Mouse (Mus musculus): ENCODE measurements around the gene Pax2. TPM values are rescaled to one million over a fixed set of nuclear protein-coding genes. Genes with fewer than 3 reads are reported as not detected.
A peak's percentile ranks its signal among the peaks of the same experiment; 100 is the strongest.
"Not testable (repeated sequence)": the region's sequence is repeated elsewhere in the genome, so short reads cannot be mapped to it uniquely, and the experiment has no call there.

Gene Pax2
- total RNA-seq, 2 experiments from 2014 or later: not detected

DNA sequence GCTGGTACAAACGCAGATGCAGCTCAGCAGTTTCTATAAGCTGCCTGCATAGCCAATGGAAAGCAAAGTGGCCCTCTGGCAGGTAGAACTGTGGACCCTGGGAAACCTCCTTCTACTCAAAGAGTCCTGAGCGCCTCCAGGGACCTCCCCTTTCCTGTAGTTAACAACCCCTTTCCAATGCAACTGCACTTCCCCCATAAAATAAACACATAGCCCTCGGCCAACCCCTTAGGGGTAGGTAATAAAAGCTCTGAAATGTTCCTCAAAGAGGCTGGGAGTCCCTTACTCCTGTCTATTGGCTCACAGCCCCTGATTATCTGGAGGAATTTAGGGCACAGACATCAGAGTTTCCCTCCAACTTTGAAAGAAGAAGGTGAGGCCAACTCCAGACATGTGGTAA, 67.8 kb downstream of the Pax2 start:
- DNase-seq (ENCODE audit: low spot score): no peak
- intact Hi-C loops (cut with DNase I): no loop called here

DNA sequence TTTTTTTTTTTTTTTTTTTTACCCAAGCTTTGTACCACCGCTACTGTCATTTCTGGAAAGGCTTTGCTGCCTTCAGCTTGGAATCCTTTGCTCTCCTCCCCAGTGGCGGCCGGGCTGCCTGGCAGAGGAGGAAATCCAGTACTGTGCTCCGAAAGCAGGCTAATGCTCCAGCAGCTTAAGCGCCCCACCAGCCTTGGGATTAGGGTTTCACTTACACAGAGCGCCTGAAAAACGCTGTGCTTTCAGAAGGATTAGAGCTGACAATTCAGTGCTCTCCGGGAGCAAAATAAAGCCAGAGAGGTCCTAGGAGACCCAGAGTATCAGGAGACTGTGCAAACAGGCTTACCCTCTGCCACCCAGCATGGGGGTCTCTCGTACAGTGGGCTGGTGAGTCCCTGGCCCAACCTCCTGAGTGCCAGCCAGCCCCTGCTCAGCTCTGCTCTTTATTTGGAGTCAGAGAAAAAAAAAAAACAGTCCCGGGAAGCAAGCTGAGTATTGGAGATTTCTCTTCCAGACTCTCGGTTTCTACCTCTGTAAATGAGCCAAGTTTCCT, 69.4 kb downstream of the Pax2 start:
- no peak for DNase-seq (ENCODE audit: low spot score)
- intact Hi-C loops (cut with DNase I): no loop called here

DNA sequence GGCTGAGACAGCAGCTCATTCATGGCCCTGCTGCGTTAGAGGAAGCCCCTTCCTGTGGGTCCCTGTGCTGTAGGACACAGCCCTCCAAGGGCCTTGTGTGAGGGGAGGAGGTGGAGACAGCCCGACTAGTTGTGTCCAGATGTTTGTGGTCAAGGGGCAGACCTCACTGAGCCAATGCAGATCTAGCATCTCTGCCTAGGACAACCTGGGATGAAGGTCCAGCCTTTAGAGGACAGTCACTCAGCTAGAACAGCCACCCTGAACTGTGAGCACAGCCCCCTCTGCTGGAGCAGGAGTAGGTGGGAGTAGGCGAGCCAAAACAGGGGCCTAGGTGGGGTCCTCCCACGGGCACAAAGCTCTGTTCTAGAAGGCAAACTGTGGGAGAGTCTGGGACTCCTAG, 70.0 kb downstream of the Pax2 start:
- intact Hi-C loops (cut with DNase I): no loop called here
- DNase-seq (ENCODE audit: low spot score): no peak

- no peak for DNase-seq (ENCODE audit: low spot score)
- intact Hi-C loops (cut with DNase I): no loop called here
These were observed 77.5 kb downstream of the Pax2 start for GRCm38 (mm10) chr19:44833391-44833790.

- no peak for DNase-seq (ENCODE audit: low spot score)
- intact Hi-C loops (cut with DNase I): no loop called here
These were observed 78.6 kb downstream of the Pax2 start for GRCm38 (mm10) chr19:44834218-44835041.

- intact Hi-C loops (cut with DNase I): no loop called here
- DNase-seq (ENCODE audit: low spot score): no peak
These were observed 79.4 kb downstream of the Pax2 start for GRCm38 (mm10) chr19:44835042-44835930.

DNA sequence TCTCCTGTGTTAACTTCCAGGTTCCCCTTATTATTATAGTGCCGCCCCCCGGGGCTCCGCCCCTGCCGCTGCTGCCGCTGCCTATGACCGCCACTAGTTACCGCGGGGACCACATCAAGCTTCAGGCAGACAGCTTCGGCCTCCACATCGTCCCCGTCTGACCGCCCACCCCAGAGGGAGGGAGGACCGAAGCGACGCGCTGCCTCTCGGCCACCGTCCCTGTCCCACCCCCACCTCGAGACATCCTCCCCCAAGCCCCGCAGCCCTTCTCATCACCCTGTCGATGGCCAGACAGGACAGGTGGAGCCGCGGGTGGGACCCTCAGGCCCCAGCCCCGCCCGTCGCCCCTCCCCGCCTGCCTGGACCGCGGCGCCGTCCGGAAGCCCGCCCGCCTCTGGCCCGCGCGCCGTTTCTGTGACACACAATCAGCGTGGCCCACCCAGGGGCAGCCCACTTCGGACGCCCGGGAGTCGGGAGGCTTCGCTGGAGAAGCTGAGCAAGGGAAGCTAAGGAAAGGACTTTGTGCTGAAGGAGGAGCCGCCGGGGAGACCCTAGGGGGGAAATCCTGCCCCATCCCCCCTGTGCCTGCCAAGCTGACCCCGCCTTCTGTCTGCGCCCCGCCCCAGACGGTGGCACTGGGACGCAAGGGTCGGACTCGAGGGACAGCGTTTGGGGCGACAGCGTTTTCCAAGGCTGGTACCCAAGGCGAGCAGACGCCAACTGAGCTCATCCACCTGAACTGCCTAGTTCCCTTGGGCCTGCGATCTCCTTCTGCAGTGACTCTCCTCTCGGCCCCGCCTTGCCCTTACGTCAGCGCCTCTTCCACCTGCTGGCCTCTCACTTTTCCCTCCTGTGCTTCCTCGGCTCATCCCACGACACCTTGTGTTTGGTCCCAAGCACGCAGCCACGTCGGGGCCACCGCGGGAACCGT, 80.4 kb downstream of the Pax2 start:
- DNase-seq (ENCODE audit: low spot score): no peak
- intact Hi-C loops (cut with DNase I): no loop called here

DNA sequence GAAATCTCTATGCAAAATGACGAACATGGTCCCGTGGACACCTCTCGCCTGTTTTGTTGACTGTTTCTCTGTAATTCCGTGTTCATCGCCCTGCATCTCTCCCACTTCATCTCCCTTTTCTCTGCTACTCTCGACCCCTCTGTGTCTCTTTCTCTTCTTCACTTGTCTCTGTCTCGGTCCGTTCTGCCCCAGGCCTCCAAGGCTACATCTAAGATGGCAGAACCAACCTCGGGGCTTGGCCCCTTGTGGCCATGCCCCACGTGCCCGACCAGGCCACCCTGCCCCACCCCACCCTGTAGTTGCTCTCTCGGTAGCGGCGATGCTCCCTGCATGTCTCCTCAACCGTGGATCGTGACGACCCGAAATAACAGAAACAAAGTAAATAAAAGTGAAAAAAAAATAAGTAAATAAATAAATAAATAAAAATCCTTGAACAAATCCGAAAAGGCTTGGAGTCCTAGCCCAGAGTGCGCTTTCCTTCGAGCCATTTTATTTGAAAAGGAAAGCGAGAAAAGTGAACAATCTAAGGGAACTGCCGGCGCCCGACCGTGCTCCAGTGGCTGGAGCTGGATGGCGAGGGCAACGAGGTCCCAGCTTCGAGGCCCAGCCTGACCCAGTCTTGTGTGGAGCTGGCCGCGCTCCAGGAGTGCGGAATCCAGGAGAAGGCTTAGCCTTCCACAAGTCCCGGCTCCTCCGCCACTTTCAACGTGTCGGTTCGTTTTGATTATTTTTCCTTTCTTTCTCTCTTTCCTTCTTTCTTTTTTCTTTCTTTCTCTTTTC, 81.8 kb downstream of the Pax2 start:
- intact Hi-C loops (cut with DNase I): no loop called here
- no peak for DNase-seq (ENCODE audit: low spot score)

DNA sequence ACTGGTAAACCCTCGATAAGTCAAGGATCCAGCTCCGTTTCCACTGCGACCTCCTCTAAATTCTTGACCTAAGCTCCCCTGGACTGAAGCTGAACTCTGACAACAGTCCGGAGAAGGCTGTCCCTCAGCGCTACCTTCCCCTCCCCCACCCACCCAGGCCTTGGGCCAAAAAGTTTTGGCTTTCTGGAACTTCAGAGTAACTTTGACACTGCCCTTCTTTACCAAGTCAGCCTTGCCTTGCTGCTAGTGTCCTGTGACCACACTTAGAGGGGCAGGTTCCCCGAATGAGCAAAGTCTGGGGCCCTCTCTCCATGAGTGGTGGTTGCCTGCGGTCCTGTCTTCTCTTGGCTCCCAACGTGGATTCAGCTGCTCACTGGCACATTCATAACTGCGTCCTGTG, 82.5 kb downstream of the Pax2 start:
- DNase-seq (ENCODE audit: low spot score): no peak
- intact Hi-C loops (cut with DNase I): no loop called here

DNA sequence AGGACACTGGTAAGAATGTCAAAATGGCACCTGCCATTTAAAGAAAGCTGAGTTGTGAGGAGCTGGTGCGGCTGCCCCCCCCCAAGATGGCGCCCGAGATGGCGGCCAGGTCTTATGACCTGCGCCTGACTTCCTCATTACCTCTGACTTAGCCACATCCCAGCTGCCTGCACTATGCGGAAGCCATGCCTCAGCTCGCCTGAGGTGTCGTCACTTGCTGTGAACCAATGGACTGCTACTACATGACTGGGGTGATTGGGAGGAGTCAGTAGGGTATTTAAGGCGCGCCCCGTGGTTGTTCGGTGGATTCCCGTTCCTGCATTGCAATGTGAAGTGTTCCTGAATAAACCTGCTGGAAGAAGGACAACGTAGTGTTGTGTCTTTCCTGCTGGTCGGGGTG, 86.8 kb downstream of the Pax2 start:
- intact Hi-C loops (cut with DNase I); DNase-seq (ENCODE audit: low spot score): not testable (repeated sequence)

DNA sequence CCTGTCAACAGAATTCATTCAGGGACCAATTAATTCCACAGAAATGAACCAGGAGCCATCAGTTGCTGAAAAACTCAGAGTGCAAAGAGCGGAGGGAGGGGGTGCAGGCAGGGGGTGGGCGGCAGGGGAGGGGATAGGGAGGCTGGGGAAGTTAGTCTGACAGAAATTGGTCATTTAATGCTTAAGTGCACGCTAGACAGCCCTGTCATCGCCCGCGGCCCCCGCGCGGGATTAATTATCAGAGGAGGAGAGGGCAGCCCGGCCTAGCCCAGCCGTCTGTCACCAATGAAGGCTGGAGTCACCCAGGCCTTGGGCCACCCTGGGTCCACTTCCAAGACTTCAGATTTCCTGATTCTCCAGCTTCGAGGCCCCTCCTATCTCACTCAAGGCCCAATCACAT, 93.6 kb downstream of the Pax2 start:
- DNase-seq (ENCODE audit: low spot score): no peak
- intact Hi-C loops (cut with DNase I): no loop called here

GRCm38 (mm10) chr19:44858671-44859070, 102.8 kb downstream of the Pax2 start:
- intact Hi-C loops (cut with DNase I): no loop called here
- DNase-seq (ENCODE audit: low spot score): no peak

DNA sequence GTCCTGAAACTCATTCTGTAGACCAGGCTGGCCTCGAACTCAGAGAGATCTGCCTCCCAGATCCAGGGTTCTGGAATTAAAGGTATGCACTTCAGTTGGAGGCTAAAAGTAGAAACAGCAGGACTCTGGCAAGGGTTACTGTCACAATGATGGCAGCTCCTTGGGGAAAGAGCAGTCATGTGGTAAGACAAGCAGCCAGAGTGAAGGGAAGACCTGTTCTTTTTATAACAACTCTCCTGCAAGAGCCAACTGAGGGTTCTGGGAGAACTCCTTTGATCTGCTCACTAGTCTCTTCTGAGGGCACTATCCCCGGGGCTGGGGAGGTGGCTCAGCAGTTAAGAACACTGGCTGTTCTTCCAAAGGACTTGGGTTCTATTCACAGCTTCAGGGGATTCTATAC, 112.9 kb downstream of the Pax2 start:
- intact Hi-C loops (cut with DNase I): no loop called here
- DNase-seq (ENCODE audit: low spot score): no peak

- intact Hi-C loops (cut with DNase I): no loop called here
These were observed 118.5 kb downstream of the Pax2 start for GRCm38 (mm10) chr19:44874186-44874898.

DNA sequence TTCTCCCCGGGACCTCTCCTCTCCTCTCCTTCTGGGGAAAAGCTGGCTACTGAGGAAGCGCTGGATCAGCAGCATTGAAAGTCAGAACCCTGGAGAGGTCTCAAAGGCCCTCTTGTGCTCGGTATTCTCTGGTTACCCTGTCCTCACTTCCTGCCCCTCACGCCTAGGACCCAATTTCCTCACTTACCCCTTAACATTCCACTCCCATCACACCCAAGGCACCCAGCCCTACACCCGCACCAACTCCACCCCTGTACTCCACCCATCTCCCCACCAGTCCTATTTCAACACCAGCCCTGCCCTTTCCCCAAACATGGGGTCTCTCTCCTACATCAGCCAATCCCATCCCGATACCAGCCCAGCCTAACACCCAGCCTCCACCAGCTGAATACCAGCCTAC, 119.1 kb downstream of the Pax2 start:
- no peak for DNase-seq (ENCODE audit: low spot score)
- intact Hi-C loops (cut with DNase I): no loop called here

More at GRCm38 (mm10) chr19:44874186-44874898, 118.5 kb downstream of the Pax2 start:
- DNase-seq (ENCODE audit: low spot score): no peak

GRCm38 (mm10) chr19:44875718-44876117, 119.9 kb downstream of the Pax2 start:
- DNase-seq (ENCODE audit: low spot score): no peak
- intact Hi-C loops (cut with DNase I): no loop called here

DNA sequence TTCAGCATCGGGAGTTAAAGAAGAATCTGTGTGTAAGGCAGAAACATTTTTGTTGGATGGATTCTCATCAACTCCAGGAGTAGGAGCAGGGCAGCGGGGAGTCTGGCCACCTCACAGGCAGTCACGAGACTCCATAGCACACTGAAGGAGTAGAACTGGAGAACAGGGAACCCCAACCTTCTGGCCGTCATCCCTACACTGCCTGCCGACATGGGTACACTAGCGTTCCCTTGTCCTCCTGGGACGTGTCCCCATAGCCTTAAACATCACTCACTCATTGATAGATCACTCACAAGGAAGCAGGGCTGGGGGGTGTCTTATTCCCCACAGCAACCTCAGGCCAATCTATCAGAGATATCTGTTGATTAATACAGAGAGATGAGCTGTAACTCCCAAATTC, 120.7 kb downstream of the Pax2 start:
- intact Hi-C loops (cut with DNase I): no loop called here
- DNase-seq (ENCODE audit: low spot score): no peak

GRCm38 (mm10) chr19:44882552-44883024, 126.7 kb downstream of the Pax2 start:
- intact Hi-C loops (cut with DNase I): no loop called here
- peak; percentile 46 for DNase-seq (ENCODE audit: low spot score)

Measured in heart, postnatal 25 days (tissue).